Mouse (Mus musculus): Measurements from ENCODE around the gene Tprg. TPM values are rescaled to one million over a fixed set of nuclear protein-coding genes. Genes with fewer than 3 reads are reported as not detected.

Gene Tprg
- polyA plus RNA-seq, 1 experiment, result not detected

DNA sequence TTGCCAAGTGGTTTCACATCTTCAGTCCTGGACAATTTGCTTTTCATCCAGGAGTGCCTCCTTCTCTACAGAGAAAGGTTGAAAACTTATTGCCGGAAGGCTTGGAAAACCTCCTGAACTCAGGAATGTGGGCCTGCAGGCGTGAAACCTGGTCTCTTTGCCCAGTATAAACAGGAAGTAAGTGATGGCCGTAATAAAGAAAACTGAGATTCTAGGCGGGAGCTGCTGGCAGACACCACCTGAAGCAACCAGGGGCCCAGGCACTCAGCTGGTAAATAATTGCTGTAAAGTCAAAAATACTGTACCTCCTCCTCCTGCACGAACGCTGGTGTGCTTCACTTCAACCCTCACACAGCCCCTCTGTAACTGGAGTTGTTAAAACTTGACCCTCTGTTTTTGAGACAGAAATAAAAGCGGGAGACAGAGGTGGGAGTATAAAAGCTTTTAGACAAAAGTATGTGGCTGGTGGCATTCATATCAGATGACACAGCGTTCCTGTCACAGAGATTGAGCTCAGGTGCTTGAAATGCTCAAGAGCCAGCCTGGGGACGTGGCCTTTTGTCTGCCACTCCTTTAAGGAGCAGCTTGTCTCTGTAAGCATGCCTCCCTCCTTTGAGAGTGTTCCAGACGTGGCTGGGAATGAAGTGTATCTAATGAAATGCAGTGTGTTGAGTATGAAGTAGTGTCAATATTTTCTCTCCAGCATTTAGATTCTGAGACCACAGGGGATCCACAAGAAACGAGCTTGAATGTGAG is 131.4 kb downstream of the Tprg start:
- 16% methylated on average over 11 of the region's 11 CpGs for WGBS
- DNase-seq (ENCODE audit: low read depth, low spot score), result no peak

DNA sequence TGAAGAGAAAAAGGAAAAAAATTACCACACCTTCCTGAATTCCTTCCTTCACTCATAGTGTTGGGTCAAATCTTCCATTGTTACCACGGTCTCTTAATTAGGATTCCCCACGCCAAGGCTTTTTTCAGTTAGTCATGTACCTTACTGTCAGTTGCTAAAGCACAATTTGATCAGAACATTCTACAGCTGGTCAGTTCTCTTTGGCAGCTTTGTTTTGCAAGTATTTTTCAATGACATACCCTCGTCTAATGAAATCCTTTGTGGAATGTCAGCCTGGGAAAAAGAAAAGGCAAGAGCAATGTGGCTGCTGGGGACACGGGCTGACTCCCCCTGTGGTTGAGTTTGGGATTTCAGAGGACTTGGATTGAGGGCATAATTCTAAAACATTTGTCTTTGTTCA is 136.4 kb downstream of the Tprg start:
- WGBS, result 80% methylated on average over 4 of the region's 4 CpGs
- DNase-seq (ENCODE audit: low read depth, low spot score), result no peak

- no peak for DNase-seq (ENCODE audit: low read depth, low spot score)
- 81% methylated on average over 4 of the region's 4 CpGs for WGBS
Measured at GRCm38 (mm10) chr16:25424001-25424400, 137.4 kb downstream of the Tprg start.

GRCm38 (mm10) chr16:25424915-25425314 is 138.3 kb downstream of the Tprg start:
- WGBS, result 87% methylated on average over 9 of the region's 9 CpGs
- DNase-seq (ENCODE audit: low read depth, low spot score), result no peak

- WGBS, result 37% methylated on average over 1 of the region's 1 CpGs
- no peak for DNase-seq (ENCODE audit: low read depth, low spot score)
Measured at GRCm38 (mm10) chr16:25425376-25425775, 138.8 kb downstream of the Tprg start.

DNA sequence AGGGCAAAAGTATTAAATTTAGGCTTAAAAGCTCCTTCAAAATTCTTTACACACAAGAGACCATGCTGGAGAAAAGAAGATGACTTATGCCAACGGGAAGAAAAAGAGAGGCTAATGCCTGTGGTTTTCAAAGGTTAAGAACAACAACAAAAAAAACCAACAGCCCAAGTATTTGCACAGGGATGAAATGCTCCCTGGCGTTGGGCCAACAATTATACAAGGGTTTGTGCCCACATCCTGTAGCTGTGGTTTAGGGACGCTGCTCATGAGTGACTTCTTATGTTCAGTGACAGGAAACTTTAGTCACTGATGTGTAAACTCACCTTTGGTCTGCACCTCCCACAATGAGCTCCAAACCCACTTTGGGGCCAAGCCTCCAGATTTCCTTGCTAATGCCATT is 139.6 kb downstream of the Tprg start:
- DNase-seq (ENCODE audit: low read depth, low spot score), result peak; percentile 63
- WGBS, result 14% methylated on average over 3 of the region's 3 CpGs

DNA sequence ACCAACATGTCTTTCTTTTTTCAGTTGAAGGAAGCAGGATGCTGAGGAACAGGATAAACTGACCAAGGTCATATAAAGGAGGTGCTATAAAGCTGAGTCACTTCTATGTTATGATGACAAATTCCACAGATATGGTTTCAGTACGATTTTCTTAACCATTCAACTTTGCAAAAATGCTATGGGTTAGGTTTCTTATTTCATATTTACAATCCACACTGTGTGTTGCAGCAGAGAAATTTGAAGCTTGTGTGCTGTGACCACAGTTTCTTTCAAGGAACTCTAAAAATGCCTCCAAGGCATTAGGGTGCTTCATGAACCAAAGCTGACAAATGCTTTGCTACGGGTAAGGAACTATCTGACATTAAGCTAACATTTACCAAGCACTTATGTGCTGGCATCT is 153.4 kb downstream of the Tprg start:
- no peak for DNase-seq (ENCODE audit: low read depth, low spot score)
- 31% methylated on average over 2 of the region's 2 CpGs for WGBS

DNA sequence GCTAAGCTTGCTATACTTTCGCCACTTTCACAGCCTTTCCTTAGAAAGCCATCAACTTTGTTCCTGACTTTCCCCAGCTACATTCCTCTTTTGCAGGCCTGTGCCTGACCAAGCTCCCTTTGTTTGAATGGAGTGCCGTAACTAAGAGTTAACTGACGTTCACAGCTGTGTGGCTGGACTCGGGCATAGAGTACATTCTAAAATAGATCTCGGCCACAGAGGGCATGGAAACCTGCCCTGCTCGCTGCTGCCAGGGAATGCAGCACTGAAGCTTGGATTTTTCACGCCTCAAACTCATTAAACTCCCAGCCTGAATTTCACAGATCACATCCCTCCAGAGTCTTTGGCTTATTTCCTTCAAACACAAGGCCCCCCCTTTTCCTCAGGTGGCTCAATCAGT is 159.0 kb downstream of the Tprg start:
- no peak for DNase-seq (ENCODE audit: low read depth, low spot score)
- 78% methylated on average over 7 of the region's 7 CpGs for WGBS

DNA sequence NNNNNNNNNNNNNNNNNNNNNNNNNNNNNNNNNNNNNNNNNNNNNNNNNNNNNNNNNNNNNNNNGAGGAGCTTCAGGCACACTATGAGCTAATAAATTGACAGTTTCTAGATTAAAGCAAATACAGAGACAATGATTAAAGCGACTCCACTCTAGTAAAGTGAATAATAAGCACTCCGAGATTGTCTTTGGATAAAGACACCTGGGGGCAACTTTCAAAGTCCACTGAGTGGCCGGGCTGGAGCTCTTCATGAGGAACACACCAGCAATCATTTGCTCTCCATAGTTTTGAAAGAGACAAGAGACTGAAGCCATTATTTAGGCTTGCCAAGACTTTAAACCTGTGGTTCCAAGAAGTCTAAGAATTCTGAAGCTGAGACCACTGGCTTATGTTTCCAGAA is 164.9 kb downstream of the Tprg start:
- no peak for DNase-seq (ENCODE audit: low read depth, low spot score)
- 72% methylated on average over 3 of the region's 3 CpGs for WGBS

DNA sequence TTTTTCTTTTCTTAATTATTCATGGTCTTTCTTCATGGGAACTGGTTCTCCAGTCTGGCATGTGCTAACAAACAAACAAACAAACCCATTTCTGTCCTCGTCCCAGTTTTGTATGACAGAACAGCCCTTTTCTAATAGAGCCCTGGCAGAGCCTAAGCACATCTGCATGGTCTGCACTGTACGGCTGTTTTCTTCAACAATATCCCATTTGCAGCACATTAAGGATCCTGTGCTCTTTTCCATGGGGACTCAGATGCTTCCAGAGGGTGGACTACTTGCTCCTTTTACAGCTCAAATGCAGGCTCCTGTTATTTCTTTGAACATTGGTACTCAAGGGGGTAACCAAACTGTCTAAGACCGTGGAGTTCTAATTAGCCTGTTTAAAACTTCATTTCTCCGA is 178.1 kb downstream of the Tprg start:
- 86% methylated on average over 4 of the region's 4 CpGs for WGBS
- DNase-seq (ENCODE audit: low read depth, low spot score), result no peak

DNA sequence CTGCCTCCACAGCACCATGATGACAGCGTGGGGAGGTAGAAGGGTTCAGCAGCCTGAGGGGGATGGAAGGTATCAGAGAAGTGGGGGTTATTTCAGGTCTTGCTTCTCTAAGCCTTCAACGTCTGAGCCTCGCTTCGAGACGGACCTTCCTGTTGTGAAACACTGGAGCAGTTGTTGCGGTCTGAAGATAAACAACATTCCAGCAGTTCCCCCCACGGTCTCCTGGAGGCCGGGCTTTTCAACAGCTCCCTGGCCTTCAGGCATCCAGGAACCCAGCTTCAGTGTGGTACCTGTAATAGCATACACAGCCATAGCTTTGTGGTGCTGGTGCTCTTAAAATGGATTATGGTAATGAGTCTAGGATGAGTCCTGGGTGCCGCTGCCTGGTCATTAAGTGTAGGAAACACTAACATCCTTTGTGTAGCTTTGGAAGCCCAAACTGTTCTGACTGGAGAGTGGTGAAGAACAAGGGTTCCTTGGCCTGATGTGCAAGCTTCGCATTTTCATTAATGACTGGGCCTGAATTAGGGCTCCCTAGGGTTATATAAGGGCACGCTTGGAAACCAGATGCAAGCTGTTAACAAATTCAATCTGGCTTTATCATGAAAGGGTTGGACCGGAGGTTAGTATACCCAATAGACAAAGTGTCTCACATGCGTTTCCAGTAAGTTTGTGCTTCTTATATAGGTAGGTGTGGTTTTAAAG is 179.0 kb downstream of the Tprg start:
- 56% methylated on average over 13 of the region's 13 CpGs for WGBS
- no peak for DNase-seq (ENCODE audit: low read depth, low spot score)

GRCm38 (mm10) chr16:25468040-25468439 is 181.4 kb downstream of the Tprg start:
- DNase-seq (ENCODE audit: low read depth, low spot score), result no peak
- 86% methylated on average over 3 of the region's 3 CpGs for WGBS

- no peak for DNase-seq (ENCODE audit: low read depth, low spot score)
- WGBS, result 44% methylated on average over 5 of the region's 5 CpGs
Measured at GRCm38 (mm10) chr16:25468662-25469061, 182.0 kb downstream of the Tprg start.

Data from large intestine, adult 2 months (tissue).